In genomic region chr8:121335684-121336083, GRCm38 (mm10) we compare ENCODE assay signal across 13 mouse cellular contexts.
DNase-seq lines count a peak whose midpoint lies in the region; ATAC-seq and TF ChIP-seq lines count a peak whose summit lies in the region.
"Had no signal": no experiment of that assay in that cellular context is flagged by ENCODE, and none has a peak within 500 bp of the region (broad histone marks: within the 10 kb centered on the region; RNA-seq: fewer than 3 reads in every experiment).

No protein-coding gene starts in this region.

- H3K4me1 ChIP-seq in hindbrain, postnatal 0 days (ENCODE audit: insufficient read depth, low read length): no peaks in the 10 kb centered on the region
- peaks cover 16% of the 10 kb centered on the region for H3K4me1 ChIP-seq in hindbrain, embryonic 13.5 days (replicated peaks)
- peaks cover 9% of the 10 kb centered on the region for H3K4me1 ChIP-seq in lung, embryonic 14.5 days (ENCODE audit: insufficient read depth)
- peaks cover 35% of the 10 kb centered on the region for H3K4me1 ChIP-seq in limb, embryonic 12.5 days (replicated peaks)
- peaks cover 7% of the 10 kb centered on the region; the same call in 1 of the 2 replicates for H3K4me1 ChIP-seq in forebrain, embryonic 13.5 days

- H3K4me2 ChIP-seq in hindbrain, postnatal 0 days (ENCODE audit: low read depth, low read length): no peak overlapping the region
- H3K4me2 ChIP-seq in hindbrain, embryonic 13.5 days: no peak overlapping the region
- no peak overlapping the region for H3K4me2 ChIP-seq in lung, embryonic 14.5 days
- no peak overlapping the region for H3K4me2 ChIP-seq in limb, embryonic 12.5 days
- H3K4me2 ChIP-seq in forebrain, embryonic 13.5 days: no peak overlapping the region
- H3K4me2 ChIP-seq: heart, embryonic 15.5 days; liver, embryonic 13.5 days; neural tube, embryonic 13.5 days had no signal

- no peak for ATAC-seq in hindbrain, postnatal 0 days
- no peak for ATAC-seq in hindbrain, embryonic 13.5 days (ENCODE audit: low FRiP score)
- ATAC-seq in lung, embryonic 14.5 days (ENCODE audit: insufficient read depth): no peak
- no peak for ATAC-seq in limb, embryonic 12.5 days (ENCODE audit: insufficient number of reproducible peaks, insufficient read depth, low FRiP score, low TSS enrichment, low read depth)
- no peak for ATAC-seq in forebrain, embryonic 13.5 days
- ATAC-seq: Patski had no signal

- no peaks in the 10 kb centered on the region for H3K9me3 ChIP-seq in hindbrain, postnatal 0 days (ENCODE audit: low read length)
- H3K9me3 ChIP-seq in hindbrain, embryonic 13.5 days: no peaks in the 10 kb centered on the region
- H3K9me3 ChIP-seq in lung, embryonic 14.5 days (ENCODE audit: low read depth, low read length): no peaks in the 10 kb centered on the region
- peaks cover 6% of the 10 kb centered on the region for H3K9me3 ChIP-seq in limb, embryonic 12.5 days
- H3K9me3 ChIP-seq in forebrain, embryonic 13.5 days (replicated peaks): no peaks in the 10 kb centered on the region; the same call in 1 of the 2 replicates
- H3K9me3 ChIP-seq: liver, embryonic 13.5 days; neural tube, embryonic 13.5 days had no signal

- H3K36me3 ChIP-seq in hindbrain, postnatal 0 days (ENCODE audit: insufficient read depth, low read length): no peaks in the 10 kb centered on the region
- no peaks in the 10 kb centered on the region for H3K36me3 ChIP-seq in hindbrain, embryonic 13.5 days
- H3K36me3 ChIP-seq in lung, embryonic 14.5 days (ENCODE audit: insufficient read depth): no peaks in the 10 kb centered on the region
- H3K36me3 ChIP-seq in limb, embryonic 12.5 days: no peaks in the 10 kb centered on the region
- no peaks in the 10 kb centered on the region for H3K36me3 ChIP-seq in forebrain, embryonic 13.5 days (ENCODE audit: poor library complexity, severe bottlenecking)
- H3K36me3 ChIP-seq: heart, embryonic 15.5 days; liver, embryonic 13.5 days; neural tube, embryonic 13.5 days had no signal

- no peak overlapping the region for H3K9ac ChIP-seq in hindbrain, postnatal 0 days (replicated peaks; ENCODE audit: low read length)
- no peak overlapping the region for H3K9ac ChIP-seq in hindbrain, embryonic 13.5 days
- no peak overlapping the region for H3K9ac ChIP-seq in lung, embryonic 14.5 days
- no peak overlapping the region for H3K9ac ChIP-seq in limb, embryonic 12.5 days (replicated peaks)
- H3K9ac ChIP-seq in forebrain, embryonic 13.5 days: no peak overlapping the region
- H3K9ac ChIP-seq: liver, embryonic 13.5 days had no signal

- peak; percentile 52 for TF ChIP-seq CTCF in hindbrain, postnatal 0 days (IDR thresholded peaks at IDR 0.05; ENCODE audit: low read depth)
- peak; percentile 53 for TF ChIP-seq CTCF in lung, embryonic 14.5 days (IDR thresholded peaks at IDR 0.05; ENCODE audit: low read depth)

- no peak overlapping the region for H3K27ac ChIP-seq in hindbrain, postnatal 0 days
- no peak overlapping the region for H3K27ac ChIP-seq in hindbrain, embryonic 13.5 days
- H3K27ac ChIP-seq in lung, embryonic 14.5 days (ENCODE audit: low read depth): no peak overlapping the region
- peak overlapping the region; percentile 93; the same call in 1 of the 2 replicates for H3K27ac ChIP-seq in limb, embryonic 12.5 days
- no peak overlapping the region for H3K27ac ChIP-seq in forebrain, embryonic 13.5 days
- H3K27ac ChIP-seq: liver, embryonic 13.5 days had no signal

- no peak overlapping the region for H3K4me3 ChIP-seq in hindbrain, postnatal 0 days (ENCODE audit: low read length)
- H3K4me3 ChIP-seq in hindbrain, embryonic 13.5 days: no peak overlapping the region
- no peak overlapping the region for H3K4me3 ChIP-seq in lung, embryonic 14.5 days (ENCODE audit: low read depth, low read length)
- no peak overlapping the region for H3K4me3 ChIP-seq in limb, embryonic 12.5 days (replicated peaks)
- H3K4me3 ChIP-seq in forebrain, embryonic 13.5 days: no peak overlapping the region
- H3K4me3 ChIP-seq: heart, embryonic 15.5 days; liver, embryonic 13.5 days; neural tube, embryonic 13.5 days had no signal

- no peak for DNase-seq in hindbrain, postnatal 0 days (ENCODE audit: low spot score)
- no peak for DNase-seq in lung, embryonic 14.5 days
- DNase-seq in lung, postnatal 36 days: no peak
- DNase-seq in R1 (ENCODE audit: low read depth, low spot score): peak; percentile 70
- no peak for DNase-seq in ovary, postnatal 14 days (ENCODE audit: low spot score)
- DNase-seq: cerebellum, adult 9-11 months; liver, embryonic 13.5 days had no signal

- 96% methylated on average over 7 of the region's 7 CpGs for WGBS in hindbrain, postnatal 0 days
- 97% methylated on average over 7 of the region's 7 CpGs for WGBS in hindbrain, embryonic 13.5 days
- WGBS in lung, embryonic 14.5 days: 95% methylated on average over 7 of the region's 7 CpGs
- 99% methylated on average over 7 of the region's 7 CpGs for WGBS in limb, embryonic 12.5 days
- 95% methylated on average over 7 of the region's 7 CpGs for WGBS in forebrain, embryonic 13.5 days

- H3K27me3 ChIP-seq in hindbrain, postnatal 0 days (ENCODE audit: insufficient read depth, low read length): no peaks in the 10 kb centered on the region
- H3K27me3 ChIP-seq in hindbrain, embryonic 13.5 days: 0 out of 2 replicates have a peak, but pooled peaks cover 2% of the 10 kb centered on the region
- no peaks in the 10 kb centered on the region for H3K27me3 ChIP-seq in lung, embryonic 14.5 days (ENCODE audit: insufficient read depth, low read length)
- no peaks in the 10 kb centered on the region for H3K27me3 ChIP-seq in limb, embryonic 12.5 days
- no peaks in the 10 kb centered on the region for H3K27me3 ChIP-seq in forebrain, embryonic 13.5 days
- H3K27me3 ChIP-seq: heart, embryonic 15.5 days; Patski had no signal
